Mouse (Mus musculus): ENCODE data around the gene Armcx3. TPM values are rescaled to one million over a fixed set of nuclear protein-coding genes. Genes with fewer than 3 reads are reported as not detected.
"Not testable (repeated sequence)": the region's sequence is repeated elsewhere in the genome, so short reads cannot be mapped to it uniquely, and the experiment has no call there.

Gene Armcx3
- 10 to 100 TPM; 82.9 to 91.2 TPM for total RNA-seq (2021)

- intact Hi-C loops (cut with DNase I), result no loop called here
- peak; percentile 48 to 75 for DNase-seq (ENCODE audit: extremely low spot score in 1 of 2, low spot score in 2 of 2)
These were observed at the start of gene Armcx3 for GRCm38 (mm10) chrX:134756434-134757292. Armcx3 (plus strand) TSS chrX:134756595.

GRCm38 (mm10) chrX:134716863-134717262 is 39.5 kb upstream of the Armcx3 start:
- intact Hi-C loops (cut with DNase I), result loop anchor here (5.0 kb wide), 2 partner anchors 70 to 105 kb away; no protein-coding TSS in a partner anchor
- no peak for DNase-seq (ENCODE audit: extremely low spot score in 1 of 2, low spot score in 2 of 2)

GRCm38 (mm10) chrX:134717752-134718308 is 38.6 kb upstream of the Armcx3 start, which contains the start of gene Armcx1:
Armcx1 (plus strand) TSS chrX:134717963.
- DNase-seq (ENCODE audit: extremely low spot score in 1 of 2, low spot score in 2 of 2), result peak; percentile 45 to 65
- intact Hi-C loops (cut with DNase I), result loop anchor here (5.0 kb wide), 2 partner anchors 71 to 106 kb away; no protein-coding TSS in a partner anchor

DNA sequence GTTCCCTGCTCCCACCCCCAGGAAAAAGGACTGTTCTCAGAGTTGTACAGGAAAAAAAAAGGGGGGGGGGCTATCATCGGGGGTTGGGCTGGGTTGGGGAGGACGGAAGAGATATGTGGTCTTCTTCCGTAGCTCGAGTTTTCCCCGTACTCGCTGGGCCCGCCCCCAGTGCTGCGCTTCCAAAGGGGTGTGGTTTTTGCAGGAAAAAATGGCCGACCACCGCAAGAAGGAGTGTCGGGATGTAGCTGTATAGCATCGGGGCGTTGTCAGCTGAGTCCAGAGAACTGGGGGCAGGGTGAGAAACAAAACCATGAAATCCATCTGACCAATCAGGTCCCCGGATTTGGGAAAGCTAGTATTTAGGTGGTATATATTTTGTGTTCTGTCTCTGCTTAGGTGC is 37.9 kb upstream of the Armcx3 start:
- intact Hi-C loops (cut with DNase I), result loop anchor here (5.0 kb wide), 2 partner anchors 71 to 106 kb away; no protein-coding TSS in a partner anchor
- peak; percentile 50 to 82 for DNase-seq (ENCODE audit: extremely low spot score in 1 of 2, low spot score in 2 of 2)

GRCm38 (mm10) chrX:134723762-134724161 is 32.6 kb upstream of the Armcx3 start:
- DNase-seq (ENCODE audit: extremely low spot score in 1 of 2, low spot score in 2 of 2); intact Hi-C loops (cut with DNase I): not testable (repeated sequence)

DNA sequence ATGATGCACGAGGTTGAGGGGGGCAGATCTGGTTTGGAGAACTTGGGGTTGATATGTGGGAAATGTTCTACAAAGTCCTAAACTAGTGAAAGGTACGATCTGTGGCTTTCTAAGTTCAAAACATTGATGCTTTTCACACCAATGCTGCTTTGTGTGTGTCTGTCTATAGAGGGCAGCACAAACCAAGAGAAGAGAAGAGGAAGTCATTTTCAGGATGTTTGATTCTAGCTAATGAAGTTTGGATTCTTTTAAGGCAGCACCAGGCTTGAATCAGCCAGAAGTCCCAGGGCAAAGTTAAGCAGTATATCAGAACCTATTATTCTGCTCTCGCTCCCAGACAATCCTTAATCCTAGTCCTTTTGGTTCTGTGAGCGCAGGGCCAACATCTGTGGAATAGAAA is 26.6 kb upstream of the Armcx3 start:
- no peak for DNase-seq (ENCODE audit: extremely low spot score in 1 of 2, low spot score in 2 of 2)
- intact Hi-C loops (cut with DNase I), result no loop called here

DNA sequence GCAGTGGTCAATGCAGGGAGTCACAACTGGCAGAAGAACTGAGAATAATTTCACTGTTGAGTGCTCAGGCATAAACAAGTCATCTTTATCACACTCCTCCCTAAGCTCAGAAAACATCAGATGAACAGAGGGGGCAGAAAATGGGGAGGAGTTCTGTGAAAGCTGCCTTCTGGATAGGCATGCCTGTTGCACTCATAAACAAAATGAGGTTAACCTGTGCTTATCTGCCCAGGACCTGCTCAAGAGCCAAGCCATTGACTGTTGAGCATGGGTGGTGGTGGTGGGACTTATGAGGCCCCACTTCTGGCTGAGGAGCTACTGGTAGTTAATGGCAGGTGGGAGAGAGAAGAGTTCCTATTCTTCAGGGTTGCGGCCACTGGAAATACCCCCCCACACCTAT is 18.6 kb upstream of the Armcx3 start:
- intact Hi-C loops (cut with DNase I), result no loop called here
- DNase-seq (ENCODE audit: extremely low spot score in 1 of 2, low spot score in 2 of 2), result no peak

- DNase-seq (ENCODE audit: extremely low spot score in 1 of 2, low spot score in 2 of 2), result no peak
- intact Hi-C loops (cut with DNase I), result no loop called here
These were observed 17.2 kb upstream of the Armcx3 start for GRCm38 (mm10) chrX:134739160-134739559.

GRCm38 (mm10) chrX:134741862-134742261 is 14.5 kb upstream of the Armcx3 start:
- intact Hi-C loops (cut with DNase I), result no loop called here
- DNase-seq (ENCODE audit: extremely low spot score in 1 of 2, low spot score in 2 of 2), result no peak

DNA sequence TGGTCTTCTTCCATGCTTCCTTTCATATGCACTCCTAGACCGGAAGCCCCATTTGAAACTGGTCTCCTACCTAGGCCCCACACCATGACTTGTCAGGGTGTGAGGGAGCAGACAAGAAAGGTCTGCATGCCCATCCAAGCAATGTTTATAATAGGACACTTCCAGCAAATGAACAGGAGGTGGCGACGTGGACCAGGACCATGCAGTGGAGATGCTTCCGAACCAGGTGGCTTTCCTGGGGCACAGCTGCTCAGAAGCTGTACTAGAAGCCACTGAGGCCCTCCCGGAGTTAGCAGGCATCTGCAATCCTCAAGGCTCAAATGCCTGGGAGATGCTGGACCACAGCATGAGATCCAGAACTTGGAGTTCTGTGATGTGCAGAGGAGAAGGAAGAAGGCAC is 9.9 kb upstream of the Armcx3 start:
- intact Hi-C loops (cut with DNase I), result no loop called here
- DNase-seq (ENCODE audit: extremely low spot score in 1 of 2, low spot score in 2 of 2), result peak; percentile 11 to 46

DNA sequence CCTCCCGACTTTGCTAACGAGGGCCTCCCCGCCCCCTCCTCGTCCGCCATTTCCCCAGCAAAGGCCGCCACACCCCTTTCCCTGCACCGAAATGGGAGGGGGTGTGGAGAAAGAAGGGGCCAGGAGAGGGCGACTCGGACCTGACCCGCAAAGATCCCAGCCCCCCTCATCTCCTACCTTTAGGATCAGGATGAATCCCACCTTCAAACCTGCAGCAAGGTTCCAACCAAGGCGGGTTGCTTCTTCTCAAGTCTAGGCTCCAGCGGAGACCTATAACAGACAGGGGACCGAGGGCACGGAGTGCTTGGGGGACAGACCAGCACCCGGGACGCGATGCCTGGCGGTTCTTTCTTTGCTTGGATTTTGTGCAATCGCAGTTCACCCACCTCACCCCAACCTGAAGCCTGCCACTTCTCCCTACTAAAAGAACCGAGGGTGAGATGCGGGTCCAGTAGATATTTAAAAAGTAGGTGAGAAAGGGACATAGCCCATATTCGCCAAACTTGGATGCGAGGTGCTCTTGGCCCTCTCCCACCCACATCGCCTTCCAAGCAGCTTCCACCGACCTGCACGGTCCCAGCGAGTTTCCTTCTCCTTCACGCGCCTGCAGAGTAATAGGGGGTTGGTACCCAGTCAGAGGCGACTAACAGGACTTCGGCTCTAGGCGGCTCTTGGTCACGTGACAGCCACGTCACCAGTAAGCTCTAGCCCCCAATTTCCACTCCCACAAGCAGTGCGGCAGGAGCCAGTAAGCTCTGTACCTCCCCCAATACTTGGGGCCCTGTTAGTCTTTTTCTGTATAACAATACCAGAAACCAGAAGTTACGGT is 5.4 kb upstream of the Armcx3 start, which contains the start of gene Armcx6:
Gene Armcx6, minus strand, starts transcription at position 654 of the 829 bp plus-strand sequence.
- DNase-seq (ENCODE audit: extremely low spot score in 1 of 2, low spot score in 2 of 2), result peak; percentile 63 to 80
- intact Hi-C loops (cut with DNase I), result loop anchor here (2.0 kb wide), 1 partner anchor 160 kb away; no protein-coding TSS in a partner anchor

GRCm38 (mm10) chrX:134751910-134752309 is 4.5 kb upstream of the Armcx3 start:
- intact Hi-C loops (cut with DNase I), result loop anchor here (2.0 kb wide), 1 partner anchor 159 kb away; no protein-coding TSS in a partner anchor
- DNase-seq (ENCODE audit: extremely low spot score in 1 of 2, low spot score in 2 of 2), result no peak

GRCm38 (mm10) chrX:134752584-134752983 is 3.8 kb upstream of the Armcx3 start:
- no peak for DNase-seq (ENCODE audit: extremely low spot score in 1 of 2, low spot score in 2 of 2)
- intact Hi-C loops (cut with DNase I), result no loop called here

- intact Hi-C loops (cut with DNase I), result no loop called here
- DNase-seq (ENCODE audit: extremely low spot score in 1 of 2, low spot score in 2 of 2), result no peak
These were observed 1.0 kb downstream of the Armcx3 start for GRCm38 (mm10) chrX:134757293-134757995.

- DNase-seq (ENCODE audit: extremely low spot score in 1 of 2, low spot score in 2 of 2); intact Hi-C loops (cut with DNase I): not testable (repeated sequence)
These were observed 7.2 kb downstream of the Armcx3 start for GRCm38 (mm10) chrX:134763428-134764198.

DNA sequence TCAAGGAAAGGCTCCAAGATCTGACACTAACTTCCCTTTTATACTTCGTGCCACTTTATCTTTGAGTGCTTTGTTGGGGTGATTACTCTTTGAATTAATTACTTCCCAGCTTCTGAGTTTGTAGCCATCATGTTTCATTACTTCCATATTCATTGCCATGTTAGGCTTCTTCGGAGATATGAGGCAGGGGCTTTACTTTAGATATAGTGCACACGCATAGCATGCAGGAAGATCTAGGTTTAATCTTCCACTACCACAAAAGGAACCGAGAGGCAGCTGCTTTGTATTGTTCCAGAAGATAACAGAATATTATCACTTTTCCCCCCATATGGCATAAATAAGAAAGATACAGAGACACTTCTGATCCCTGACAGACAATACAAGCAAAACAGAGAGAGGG is 31.3 kb downstream of the Armcx3 start:
- intact Hi-C loops (cut with DNase I), result no loop called here
- no peak for DNase-seq (ENCODE audit: extremely low spot score in 1 of 2, low spot score in 2 of 2)

DNA sequence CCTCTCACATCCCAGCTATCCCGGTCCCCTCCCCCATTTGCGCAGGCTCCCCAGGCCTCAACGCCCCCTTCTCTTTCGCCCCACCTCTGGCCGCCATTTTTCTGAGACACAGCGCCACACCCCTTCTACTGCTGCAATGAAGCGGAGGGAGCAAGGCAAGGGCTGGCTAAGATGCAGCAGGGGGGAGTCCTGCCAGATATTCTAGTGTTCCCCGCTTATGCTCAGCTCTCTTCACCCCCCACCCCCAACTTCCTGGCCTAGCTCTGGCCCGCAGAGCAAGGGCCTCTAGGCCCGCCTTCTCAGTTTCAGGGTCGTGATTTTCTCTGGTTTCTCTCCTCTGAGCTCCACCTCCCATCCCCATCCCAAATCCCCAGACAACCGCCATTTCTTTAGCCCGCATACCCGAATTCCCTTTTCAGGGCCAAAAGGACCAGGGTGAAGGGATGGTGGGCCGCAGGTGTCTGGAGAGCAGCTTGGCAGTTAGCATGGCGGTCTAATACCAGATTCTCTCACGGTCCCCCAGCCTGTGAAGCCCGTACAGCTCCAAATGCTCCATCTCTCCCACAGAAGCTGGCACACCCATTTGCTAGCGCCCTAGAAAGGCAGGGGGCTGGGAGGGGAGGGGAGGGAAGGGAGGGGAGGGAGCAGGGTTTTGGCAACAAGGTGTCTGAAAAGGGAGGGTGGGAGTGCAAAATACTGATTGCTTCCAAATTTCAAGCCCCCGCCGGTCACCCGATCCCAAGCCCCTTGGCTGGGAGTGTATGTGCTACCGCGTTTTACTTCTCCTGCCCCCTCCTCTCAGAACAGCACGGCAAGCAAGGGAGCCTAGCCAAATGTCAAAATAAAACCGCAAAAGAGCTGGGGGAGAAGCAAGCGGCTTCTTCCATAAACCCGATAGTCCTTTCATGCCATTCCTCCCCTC is 51.7 kb downstream of the Armcx3 start:
- intact Hi-C loops (cut with DNase I), result no loop called here

More for the DNA sequence above, 51.7 kb downstream of the Armcx3 start:
- DNase-seq (ENCODE audit: extremely low spot score in 1 of 2, low spot score in 2 of 2), result peak; percentile 21 to 67
